Mouse (Mus musculus) left cerebral cortex, adult 9 months (tissue): ENCODE data around the gene Lmo2.

Source experiments
- DNase-seq, 2 experiments: peaks; one replicate each; pipeline ENCODE4 v3.0.0; 2022; ENCODE audit warnings: low spot score in 2 of 2

Lmo2 gene

DNA sequence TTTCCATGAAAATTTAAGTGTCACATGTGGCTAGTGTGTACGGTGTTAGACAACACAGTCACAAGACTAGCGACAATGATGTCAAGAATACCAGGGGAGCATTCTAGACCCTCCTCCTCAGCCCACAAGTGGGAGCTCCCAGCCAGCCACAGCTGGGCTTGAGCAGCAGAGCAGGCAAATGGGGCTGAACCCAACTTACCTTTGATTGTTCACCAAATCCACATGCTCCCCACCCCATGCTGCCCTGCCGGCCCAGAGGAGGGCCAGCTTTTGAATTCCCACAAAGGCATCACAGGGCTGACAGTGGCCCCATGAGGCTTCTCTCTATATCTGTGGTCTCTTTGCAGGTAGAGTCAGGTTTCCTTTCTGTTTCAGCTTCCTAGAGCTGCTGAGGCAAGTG is 16.7 kb upstream of the Lmo2 start:
- DNase-seq = no peak

DNA sequence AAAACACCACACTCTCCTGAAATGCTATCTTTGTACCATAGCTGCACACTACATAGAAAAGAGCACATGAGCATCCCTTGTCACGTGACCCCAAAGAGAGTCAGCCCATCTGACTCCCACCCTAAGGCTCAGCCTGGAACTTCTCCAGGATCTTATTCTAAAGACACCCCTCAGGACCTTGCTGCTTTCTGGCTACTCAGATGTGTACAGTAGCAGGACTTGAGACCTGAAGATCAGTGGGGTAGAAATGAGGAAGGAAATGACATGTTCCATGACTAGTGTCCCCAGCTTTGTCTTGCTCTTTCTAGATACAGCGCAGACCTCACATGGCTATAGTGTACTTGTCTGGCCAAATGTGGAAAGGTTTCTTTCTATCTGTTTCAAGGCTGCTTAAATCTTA is 12.9 kb upstream of the Lmo2 start:
- no peak for DNase-seq

DNA sequence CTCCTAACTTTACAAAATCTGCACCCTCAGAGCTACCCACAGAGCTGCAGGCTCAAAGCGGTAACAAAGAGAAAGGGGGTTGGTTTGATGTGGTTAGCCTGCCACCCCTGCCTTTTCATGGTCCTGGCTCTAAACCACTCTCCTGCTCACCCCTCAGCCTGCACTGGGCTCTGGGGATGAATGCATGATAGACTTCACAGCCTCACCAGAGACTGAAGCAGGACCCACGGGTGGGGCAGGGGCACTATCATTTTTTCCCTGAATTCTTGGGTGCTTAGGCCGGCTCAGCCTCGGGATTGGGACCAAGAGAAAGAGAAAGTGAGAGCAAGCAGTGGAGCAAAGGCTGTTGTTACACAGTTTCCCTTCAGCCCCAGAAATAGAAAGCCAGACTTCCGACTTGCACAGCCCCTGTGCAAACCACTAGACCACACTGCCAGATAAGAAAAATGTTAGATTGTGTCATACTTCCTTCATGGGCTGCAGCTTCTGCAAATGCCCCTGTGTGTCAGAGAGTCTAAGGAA is 12.2 kb upstream of the Lmo2 start:
- peak in 1 of 2 experiments; percentile 12 for DNase-seq

DNA sequence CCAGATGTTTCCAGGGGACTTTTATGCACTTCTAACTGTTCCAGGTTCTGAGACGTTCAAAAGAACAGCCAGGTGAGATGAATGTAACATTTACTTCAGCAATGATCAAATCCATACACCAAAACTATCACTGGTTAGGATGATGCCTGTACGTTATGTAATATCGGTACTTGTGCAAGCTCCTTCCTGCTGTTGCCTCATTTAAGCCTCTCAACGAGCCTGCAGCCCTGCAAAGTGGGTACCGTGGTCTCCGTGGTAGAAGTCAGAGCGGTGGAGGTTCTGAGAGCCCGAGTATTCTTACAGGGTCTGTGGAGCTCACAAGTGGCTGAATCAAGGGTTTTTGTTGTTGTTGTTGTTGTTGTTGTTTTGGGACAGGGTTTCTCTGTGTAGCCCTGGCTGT is 10.9 kb upstream of the Lmo2 start:
- no peak for DNase-seq

DNA sequence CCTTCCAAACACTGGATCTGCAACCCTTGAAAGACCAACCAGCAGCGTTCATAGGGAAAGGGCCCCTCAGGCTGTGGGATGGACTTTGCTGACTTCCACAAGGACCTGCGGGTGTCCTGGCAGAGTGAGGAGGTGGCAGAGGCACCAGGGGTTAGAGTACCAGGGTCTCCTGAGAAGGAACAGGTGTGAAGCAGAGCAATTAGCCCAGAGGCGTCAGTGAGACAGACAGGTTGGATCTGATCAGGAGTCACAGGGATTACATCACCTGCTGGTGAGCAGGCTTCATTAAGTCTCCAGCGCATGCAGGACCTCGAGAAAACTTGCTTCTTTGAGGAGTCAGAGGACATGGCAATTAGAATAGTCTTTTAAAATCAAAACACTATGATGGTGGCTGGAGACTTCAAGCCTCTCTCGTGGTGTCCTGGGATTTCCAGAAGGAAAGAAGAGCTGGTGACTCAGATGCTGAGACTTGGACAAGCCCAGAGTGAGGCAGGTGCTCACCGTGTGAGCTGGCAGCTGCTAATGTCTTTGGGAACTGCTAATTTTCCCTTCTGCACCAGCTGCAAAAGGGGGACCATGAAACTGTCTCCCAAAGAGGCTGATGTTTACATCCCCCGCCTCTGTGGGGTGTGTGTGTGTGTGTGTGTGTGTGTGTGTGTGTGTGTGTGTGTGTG is 9.7 kb upstream of the Lmo2 start:
- DNase-seq = no peak

DNA sequence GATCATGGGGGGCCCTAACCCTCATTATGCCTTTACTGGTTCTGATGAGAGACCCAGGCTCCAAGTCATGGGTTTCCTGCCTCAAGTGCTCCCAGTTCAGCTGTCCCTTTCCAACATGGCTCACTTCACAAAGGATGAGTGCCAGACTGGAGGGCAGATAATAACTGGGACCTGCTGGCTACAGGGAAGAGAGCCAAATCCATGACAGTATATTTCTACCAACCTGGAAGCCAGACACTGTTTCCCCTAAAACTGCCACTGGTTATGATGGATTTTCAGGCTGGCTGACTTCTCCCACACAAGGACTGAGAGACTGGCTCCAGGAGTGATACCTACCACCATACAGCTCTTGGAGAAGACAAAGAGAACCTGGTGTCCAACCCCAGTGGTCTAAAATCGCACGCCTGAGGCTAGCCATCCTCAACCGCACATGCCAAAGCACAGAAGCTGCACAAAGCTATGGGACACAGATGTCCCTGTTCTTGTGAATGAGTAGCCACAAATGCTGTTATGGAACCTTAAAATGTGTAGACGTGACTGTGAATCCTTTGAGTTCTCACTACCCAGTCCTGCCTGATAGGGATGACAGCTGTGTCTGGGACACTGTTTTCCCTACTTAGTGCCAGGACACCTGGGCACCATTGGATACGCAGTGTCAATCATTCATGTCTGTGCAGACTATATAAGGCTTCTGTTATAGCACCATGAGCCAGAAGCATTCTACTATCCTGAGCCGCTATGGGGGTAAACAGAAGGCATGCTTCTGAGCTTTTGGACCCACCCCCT is 4.5 kb upstream of the Lmo2 start:
- DNase-seq = no peak

DNA sequence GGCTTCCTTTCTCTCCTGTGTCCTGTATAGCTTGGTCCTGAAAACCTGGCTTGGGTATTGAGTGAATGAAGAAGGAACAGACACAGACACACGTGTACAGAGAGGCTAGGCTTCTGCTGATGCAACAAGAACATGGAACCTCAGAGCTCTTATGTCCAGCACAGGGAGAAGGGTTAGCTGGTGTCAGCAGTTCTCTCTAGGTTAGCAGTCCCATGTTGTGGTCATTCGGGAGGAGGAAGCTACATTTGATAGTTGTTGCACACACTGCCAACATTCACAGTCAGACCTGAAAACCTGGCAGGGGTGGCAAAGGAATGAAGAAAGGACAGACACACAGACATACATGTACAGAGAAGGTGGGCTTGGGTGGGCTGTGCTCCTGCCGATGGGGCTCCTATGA is 2.1 kb upstream of the Lmo2 start:
- DNase-seq = no peak

DNA sequence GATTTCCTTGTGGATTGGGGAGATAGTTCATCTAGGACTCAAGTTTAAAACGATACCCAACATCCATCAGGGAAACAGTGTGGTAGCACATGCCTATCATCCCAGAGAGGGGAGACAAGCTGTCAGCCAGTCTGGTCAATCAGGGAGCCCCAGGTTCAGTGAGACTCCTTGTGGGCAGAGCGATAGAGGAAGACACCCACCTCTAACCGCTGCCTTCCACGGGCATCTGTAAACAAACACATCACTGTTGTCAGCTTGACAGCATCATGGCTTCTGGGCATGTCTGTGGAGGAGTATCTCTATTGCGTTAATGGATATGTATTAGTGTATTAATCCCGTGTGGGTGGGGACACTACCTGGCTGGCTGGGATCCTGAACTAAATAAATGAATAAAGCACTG is 919 bp upstream of the Lmo2 start:
- DNase-seq = no peak

DNA sequence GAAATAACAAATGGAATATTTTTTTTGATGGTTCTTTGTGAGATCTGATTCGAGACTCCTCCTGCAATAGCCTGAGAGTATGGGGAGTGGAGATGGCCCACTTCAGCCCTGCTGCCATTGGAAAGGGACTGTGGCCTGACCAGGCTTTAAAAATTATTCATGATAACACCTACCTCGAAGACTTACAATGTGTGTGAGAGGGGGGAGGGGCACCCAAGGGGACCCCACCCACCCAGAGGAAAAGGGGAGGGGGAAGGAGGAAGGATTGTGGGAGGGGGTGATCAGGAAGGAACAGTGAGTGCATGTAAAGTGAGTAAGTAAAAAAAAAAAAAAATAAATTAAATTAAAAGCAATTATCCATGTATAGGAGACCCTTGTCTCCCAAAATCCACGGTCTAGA is 848 bp downstream of the Lmo2 start:
- no peak for DNase-seq

DNA sequence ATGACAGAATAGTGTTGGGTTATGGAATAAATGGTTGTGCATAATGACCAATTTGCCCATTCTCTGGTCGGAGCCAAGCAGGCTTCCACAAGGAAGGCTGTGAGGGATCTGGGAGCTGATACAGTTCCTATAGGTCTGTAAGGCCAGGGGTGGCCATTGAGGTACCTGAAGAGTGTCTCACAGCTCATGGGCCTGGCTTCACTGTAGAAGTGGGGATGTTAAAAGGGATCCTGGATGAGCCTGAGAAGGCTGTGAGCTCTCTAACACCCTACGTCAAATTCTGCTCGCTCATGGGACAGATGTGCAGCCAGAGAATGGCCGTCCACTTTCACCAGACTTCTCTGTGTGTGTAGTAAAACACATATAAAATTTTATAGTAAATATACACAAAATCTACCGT is 1.3 kb downstream of the Lmo2 start:
- no peak for DNase-seq

DNA sequence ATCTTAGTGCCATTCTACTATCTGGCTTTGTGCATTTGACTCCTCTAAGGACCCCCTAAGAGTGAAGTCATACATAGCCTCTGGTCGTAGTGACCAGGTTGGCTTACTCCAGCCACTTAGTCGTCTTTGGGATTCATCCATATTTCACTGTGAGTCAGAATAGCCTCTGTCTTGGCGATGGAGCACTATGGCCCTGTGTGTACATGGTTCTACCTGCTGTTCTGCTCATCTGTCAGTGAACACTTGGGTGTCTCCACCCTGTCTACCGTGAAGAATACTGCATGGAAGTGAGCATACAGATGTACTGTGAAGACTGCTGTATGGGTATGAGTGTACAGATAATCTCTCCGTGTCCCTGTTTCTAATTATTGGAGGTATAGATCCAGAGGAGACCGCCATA is 1.8 kb downstream of the Lmo2 start:
- no peak for DNase-seq

DNA sequence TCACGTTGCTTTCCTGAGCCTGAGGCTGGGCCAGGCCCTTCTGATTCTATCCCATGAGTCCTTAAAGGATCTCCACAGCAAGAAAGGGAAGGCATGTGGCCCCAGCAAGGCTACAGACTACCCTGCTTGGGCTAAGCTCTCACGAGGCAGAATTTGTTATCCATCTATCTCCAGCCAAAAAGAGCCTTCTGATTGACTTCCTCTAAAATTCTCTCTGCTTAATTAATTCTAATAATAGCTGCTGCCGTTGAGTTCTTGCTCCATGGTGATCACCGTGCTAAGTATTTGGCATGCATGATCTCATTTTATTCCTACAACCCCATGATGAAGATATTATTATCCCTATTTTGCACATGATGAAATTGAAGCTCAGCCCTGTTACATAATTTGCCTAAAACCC is 4.6 kb downstream of the Lmo2 start:
- DNase-seq = peak in 1 of 2 experiments; percentile 51

DNA sequence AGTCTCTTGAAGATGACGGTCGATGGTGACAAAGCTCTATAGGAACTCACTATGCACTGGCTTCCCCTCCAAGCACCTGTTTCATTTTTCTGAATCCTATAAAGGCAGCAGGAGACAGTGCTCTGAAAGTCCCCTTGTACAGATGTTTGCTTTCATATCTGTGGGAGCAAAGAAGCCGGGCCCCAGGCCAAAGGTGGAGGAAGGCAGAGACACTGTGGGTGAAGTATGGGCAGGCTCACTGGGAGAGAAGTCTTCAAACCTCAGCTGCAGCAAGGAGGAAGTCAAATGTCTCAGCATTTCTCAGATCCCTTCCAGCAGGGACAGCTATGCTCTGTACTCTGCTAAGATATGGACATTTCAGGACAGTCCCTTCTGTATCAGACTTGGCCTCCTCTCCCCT is 7.6 kb downstream of the Lmo2 start:
- DNase-seq = no peak

DNA sequence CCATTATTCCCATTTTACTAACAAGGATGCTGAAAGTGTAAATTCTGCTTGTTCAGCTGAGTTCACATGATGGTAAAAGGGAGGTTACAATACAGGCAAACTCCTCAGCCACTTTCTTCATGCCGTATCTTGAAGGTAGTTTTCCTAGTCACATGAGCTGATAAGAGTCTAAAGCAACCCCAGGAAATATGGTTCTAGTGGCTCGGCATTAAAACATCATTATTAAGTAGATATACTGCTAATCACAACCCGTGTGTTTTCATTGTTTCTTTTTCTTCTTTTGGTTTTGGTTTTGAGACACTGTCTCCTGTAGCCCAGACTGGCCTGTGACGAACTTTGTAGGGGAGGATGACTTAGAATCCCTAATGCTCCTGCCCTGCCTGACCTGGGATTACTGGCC is 10.4 kb downstream of the Lmo2 start:
- no peak for DNase-seq

DNA sequence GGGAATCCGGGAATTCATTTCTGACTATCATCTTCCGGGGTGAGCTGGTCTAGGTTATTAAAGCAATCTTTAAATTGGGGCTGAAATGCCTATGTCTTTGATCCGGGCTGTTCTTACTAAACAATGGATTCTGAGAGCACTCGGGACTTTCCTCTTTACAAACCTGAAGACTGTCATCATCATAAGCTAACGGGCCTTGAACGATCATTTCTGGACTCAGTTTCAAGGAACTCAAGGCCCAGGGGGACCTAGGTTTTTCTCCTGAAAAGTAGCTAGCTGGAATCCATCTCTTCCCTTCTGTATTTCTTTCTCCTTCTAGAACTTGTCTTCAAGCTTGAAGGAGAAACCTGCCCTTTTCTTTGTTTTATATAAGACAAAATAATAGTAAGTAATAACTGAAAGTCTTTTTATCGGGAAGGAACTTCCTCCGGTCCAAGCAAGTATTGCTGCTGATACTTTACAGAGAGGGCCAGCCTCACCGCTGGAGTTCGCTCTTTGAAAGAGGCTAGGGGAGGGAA is 11.2 kb downstream of the Lmo2 start:
- DNase-seq = no peak

DNA sequence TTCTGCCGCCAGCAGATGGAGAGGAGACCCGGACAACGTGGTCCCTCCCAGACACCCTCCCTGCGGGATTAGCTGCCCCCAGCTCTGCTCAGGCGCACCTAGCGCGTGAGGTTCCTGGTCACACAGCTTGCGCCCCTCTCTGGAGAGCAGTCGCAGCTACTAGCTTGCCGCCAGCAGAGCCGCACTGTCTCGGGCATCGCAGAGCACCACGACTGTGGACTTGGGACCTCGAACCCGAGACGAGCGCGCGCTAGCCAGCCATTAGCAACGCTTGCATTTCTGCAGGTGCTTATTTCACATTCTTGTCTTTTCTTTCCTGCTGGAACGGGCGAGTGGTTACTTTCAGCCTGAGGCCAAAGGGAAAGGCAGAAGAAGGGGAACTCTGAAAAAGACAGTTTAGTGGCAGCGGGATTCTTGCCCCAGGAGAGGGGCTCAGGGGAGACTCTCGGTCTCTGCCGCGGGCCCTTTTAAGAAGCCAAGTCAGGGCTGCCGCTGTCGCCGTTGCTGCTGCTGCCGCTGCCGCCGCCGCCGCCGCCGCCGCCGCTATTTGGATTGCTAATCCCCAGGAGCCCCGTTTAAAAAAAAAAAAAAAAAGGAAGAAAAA is 11.8 kb downstream of the Lmo2 start:
- peak in 1 of 2 experiments; percentile 54 for DNase-seq

DNA sequence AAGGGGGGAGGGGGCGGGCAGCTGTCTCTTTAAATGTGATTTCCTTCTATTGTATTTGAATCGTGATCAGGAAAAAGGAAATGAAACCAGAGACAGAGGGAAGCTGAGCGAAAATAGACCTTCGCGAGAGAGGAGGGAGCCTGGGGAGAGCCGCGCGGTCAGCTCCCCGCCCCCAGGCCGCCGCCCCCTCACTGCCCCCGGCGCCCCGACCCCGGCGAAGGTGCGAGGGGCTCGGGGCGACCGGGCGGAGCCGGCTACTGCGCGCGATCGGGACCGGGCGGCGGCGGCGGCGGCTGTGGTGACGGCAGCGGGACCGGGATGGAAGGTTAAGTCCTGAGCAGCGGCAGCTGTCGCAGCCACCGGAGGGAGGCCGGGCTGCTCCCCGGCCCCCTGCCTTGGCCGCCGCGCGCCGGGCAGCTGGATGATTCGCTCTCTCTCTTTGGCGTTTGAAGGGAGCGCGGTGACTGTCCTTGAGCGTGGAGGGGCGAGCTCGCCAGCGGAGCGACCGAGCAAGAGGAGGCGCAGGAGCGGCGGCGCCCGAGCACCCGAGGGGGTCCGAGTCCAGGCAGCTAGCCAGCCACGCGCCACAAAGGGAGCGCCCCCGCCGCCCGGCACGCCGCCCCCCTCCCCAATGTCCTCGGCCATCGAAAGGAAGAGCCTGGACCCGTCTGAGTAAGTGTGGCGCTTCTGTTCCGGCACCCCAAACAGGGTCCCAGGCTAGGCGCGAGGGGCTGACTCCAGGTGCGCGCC is 12.4 kb downstream of the Lmo2 start:
- peak in 1 of 2 experiments; percentile 16 for DNase-seq

DNA sequence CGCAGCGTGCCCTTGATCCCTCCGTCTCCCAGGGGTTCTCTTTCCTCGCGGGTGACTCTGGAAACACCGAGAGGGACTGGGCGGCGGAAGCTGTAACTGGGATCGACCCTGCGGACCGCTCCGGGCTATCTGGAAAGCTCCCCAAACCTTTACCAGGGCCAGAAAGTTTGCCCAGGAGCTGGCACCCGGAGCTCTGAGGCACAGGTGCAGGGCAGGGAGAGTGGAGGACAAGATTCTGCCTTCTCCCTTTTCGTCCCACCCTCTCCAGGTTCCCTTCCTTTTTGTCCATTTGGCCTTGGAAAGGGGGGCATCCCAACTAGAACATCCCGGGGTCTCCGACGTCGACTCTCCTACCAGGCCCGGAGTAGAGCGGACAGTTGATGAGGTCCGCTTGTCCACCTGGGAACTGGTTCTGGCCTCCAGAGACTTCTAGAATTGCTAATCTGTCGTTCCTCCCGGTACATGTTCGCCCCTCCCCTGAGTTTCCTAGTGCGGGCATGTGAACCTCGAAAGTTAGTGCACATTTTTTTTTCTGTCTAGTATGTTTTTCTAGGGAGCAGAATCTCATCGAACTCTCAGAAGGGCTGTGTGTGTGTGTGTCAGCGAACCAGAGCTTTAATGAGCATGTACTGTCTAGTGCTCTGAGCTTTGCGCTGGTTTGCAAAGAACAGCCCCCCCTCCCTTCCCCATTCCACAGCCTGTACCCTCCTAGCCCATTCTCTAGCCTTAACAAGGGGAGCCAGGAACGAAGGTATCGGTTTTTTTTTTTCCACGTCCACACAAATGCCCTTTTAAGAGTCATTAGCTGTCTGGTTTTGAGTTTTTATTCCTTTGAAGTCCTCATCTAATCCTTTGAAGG is 13.2 kb downstream of the Lmo2 start:
- DNase-seq = no peak

DNA sequence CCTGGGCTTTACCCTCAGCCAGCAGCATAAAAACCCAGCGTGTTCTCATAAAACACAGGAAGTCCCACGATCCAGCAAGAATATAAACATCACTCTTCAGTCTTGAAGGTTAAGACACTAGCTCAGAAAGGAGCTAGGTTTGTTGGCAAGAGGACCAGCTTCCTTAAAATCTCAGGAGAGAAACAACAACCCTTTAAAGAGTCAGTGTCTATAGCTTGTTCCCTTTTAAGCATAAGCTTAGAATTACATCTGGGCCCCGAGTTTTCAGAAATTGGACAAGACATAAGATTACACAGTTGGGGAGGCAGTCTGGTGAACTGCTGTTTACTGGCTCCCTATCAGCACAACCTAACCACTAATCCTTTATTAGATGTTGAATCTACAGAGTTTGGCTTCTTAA is 14.1 kb downstream of the Lmo2 start:
- no peak for DNase-seq

DNA sequence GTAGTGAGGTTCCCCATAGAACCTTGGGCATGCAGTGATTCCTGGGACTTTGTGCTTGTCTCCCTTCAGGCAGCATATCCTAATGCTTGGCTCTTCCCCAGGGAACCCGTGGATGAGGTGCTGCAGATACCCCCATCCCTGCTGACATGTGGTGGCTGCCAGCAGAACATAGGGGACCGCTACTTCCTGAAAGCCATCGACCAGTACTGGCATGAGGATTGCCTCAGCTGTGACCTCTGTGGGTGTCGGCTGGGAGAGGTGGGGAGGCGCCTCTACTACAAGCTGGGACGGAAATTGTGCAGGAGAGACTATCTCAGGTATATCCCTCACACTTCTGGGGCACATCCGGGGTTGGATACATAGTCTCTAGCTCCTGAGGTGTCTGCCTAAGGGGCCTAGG is 18.1 kb downstream of the Lmo2 start:
- no peak for DNase-seq

DNA sequence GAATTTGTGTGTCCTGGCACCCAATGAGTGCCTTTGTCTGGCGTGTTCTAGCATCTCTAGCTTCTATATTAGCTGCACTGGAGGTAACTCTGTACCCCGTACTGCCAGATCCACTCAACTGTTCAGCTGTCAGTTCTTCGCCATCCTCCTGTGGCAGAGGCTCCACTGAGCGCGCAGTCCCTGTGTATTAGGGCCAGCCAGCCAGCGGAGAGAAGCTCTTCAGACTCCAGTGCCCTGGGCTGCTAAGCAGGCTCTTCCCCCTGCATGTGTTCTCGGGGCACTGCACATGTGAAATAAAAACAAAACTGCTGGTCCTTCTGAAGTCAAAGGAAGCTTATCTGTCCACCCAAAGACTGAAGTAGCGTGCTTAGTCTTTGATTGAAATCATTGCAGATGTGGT is 19.4 kb downstream of the Lmo2 start:
- no peak for DNase-seq
